Mouse (Mus musculus): ENCODE results near the gene Top1. TPM values are rescaled to one million over a fixed set of nuclear protein-coding genes. Genes with fewer than 3 reads are reported as not detected.

The Top1 gene
- total and polyA plus RNA-seq, 3 experiments: 89.8 to 312 (median 91.3) TPM

GRCm38 (mm10) chr2:160731117-160731838, 85.6 kb downstream of the Top1 start, which contains the start of gene Plcg1 (continued):
- TF ChIP-seq RCOR1 (conservative IDR thresholded peaks at IDR 0.05; ENCODE audit: low read depth, low read length): no peak
- TF ChIP-seq GABPA (IDR thresholded peaks at IDR 0.05; ENCODE audit: insufficient replicate concordance, low read depth, low read length): no peak
- no peak for TF ChIP-seq PAX5 (IDR thresholded peaks at IDR 0.05; ENCODE audit: low read length)
- 0 out of 2 replicates have a peak, but pooled peaks have one; percentile 46 for TF ChIP-seq MAZ (IDR thresholded peaks at IDR 0.05; ENCODE audit: low read depth, low read length)
- no peak; the same call in 1 of the 2 replicates for TF ChIP-seq SIN3A (IDR thresholded peaks at IDR 0.05; ENCODE audit: low read length)
- TF ChIP-seq EP300 (IDR thresholded peaks at IDR 0.05; ENCODE audit: low read length): no peak
- no peak for TF ChIP-seq ZKSCAN1 (IDR thresholded peaks at IDR 0.05; ENCODE audit: borderline replicate concordance, low read depth, low read length)
- no peak for TF ChIP-seq USF2 (conservative IDR thresholded peaks at IDR 0.05; ENCODE audit: low read depth, low read length)
- TF ChIP-seq SMC3 (IDR thresholded peaks at IDR 0.05; ENCODE audit: low read depth, low read length): no peak
- TF ChIP-seq TBP (conservative IDR thresholded peaks at IDR 0.05; ENCODE audit: low read depth, low read length): no peak
- TF ChIP-seq MAX (IDR thresholded peaks at IDR 0.05; ENCODE audit: low read length): no peak

- in situ Hi-C loops (cut with MboI; ENCODE audit: low pct_ligation_motif_present, low pct_unique_long_range_greater_than_20kb, low sequenced_read_pairs): no loop called here
- no peak overlapping the region for H3K27ac ChIP-seq (ENCODE audit: insufficient read depth, low read depth)
- H3K4me2 ChIP-seq (ENCODE audit: insufficient read depth, low read depth, poor library complexity, severe bottlenecking): peak overlapping the region; percentile 68
- no peaks in the 10 kb centered on the region; the same call in 1 of the 2 replicates for H3K79me2 ChIP-seq (replicated peaks; ENCODE audit: control insufficient read depth, extremely low read depth, insufficient read depth, poor library complexity, severe bottlenecking)
- H3K27me3 ChIP-seq (replicated peaks): peaks cover 2% of the 10 kb centered on the region
- peak overlapping the region; percentile 61 to 99 (median 82) for H3K4me3 ChIP-seq (replicated peaks in 1 of 3; ENCODE audit: low read depth in 2 of 3, low read length in 2 of 3, poor library complexity in 1 of 3)
- peaks cover 0 to 28% of the 10 kb centered on the region in 2 experiments for H3K36me3 ChIP-seq (replicated peaks in 1 of 2; ENCODE audit: control insufficient read depth in 1 of 2, insufficient read depth in 1 of 2, low read length in 1 of 2)
- H3K9ac ChIP-seq (ENCODE audit: insufficient read depth, low read depth): peak overlapping the region; percentile 61
- peaks cover 7 to 67% of the 10 kb centered on the region in 2 experiments for H3K4me1 ChIP-seq (ENCODE audit: control insufficient read depth in 1 of 2, insufficient read depth in 2 of 2)
- TF ChIP-seq EP300 (IDR thresholded peaks at IDR 0.05; ENCODE audit: low read length) (no peak), UBTF (IDR thresholded peaks at IDR 0.05; ENCODE audit: low read depth, low read length) (no peak), SIN3A (IDR thresholded peaks at IDR 0.05; ENCODE audit: low read length) (no peak), TCF12 (IDR thresholded peaks at IDR 0.05; ENCODE audit: low read depth, low read length) (no peak), RCOR1 (conservative IDR thresholded peaks at IDR 0.05; ENCODE audit: low read depth, low read length) (no peak), CHD1 (IDR thresholded peaks at IDR 0.05; ENCODE audit: low read depth, low read length) (no peak), MAFK (IDR thresholded peaks at IDR 0.05; ENCODE audit: insufficient replicate concordance, low read length) (no peak), USF2 (conservative IDR thresholded peaks at IDR 0.05; ENCODE audit: low read depth, low read length) (no peak), USF1 (IDR thresholded peaks at IDR 0.05; ENCODE audit: low read depth, low read length) (no peak), SMC3 (IDR thresholded peaks at IDR 0.05; ENCODE audit: low read depth, low read length) (no peak), MEF2A (IDR thresholded peaks at IDR 0.05; ENCODE audit: borderline replicate concordance, low read depth, low read length) (no peak), RAD21 (IDR thresholded peaks at IDR 0.05; ENCODE audit: low read depth, low read length) (no peak)
- peaks cover under 1% of the 10 kb centered on the region for H3K9me3 ChIP-seq (replicated peaks; ENCODE audit: low read length)
- dilution Hi-C loops (cut with MboI; ENCODE audit: extremely low pct_ligation_motif_present, extremely low pct_unique_long_range_greater_than_20kb, low sequenced_read_pairs): no loop called here
- no peak for DNase-seq (ENCODE audit: extremely low read depth)
Observed at GRCm38 (mm10) chr2:160731839-160732261, 86.2 kb downstream of the Top1 start.

Measured in CH12.LX (cell line).